Mouse (Mus musculus) common myeloid progenitor, adult 5-6 weeks (primary cell): ENCODE measurements at regions not wholly inside any gene's neighbourhood (a gene's known extent, or its start where the extent isn't known, plus 50 kb on each side); places are given as distances from the start of the nearest gene placed in this dataset.

Source experiments
- ATAC-seq: replicated peaks from 2 replicates; pipeline ENCODE4 v1.8.0; 2016; ENCODE audit warnings: low read depth, mild to moderate bottlenecking, moderate TSS enrichment, inconsistent platforms; ENCODE audit not compliant: poor library complexity, severe bottlenecking

GRCm38 (mm10) chr2:117541471-117541870 lies 198.7 kb upstream of the Rasgrp1 start:
- peak; percentile 60 for ATAC-seq

GRCm38 (mm10) chr2:117542298-117542697 lies 199.5 kb upstream of the Rasgrp1 start:
- no peak for ATAC-seq

- ATAC-seq = no peak
These were observed 200.5 kb upstream of the Rasgrp1 start for GRCm38 (mm10) chr2:117543301-117543782.

- ATAC-seq = no peak
These were observed 205.5 kb upstream of the Rasgrp1 start for GRCm38 (mm10) chr2:117548273-117548672.

- ATAC-seq = no peak
These were observed 213.5 kb upstream of the Rasgrp1 start for GRCm38 (mm10) chr2:117556301-117556700.

- no peak for ATAC-seq
These were observed 228.2 kb upstream of the Rasgrp1 start for GRCm38 (mm10) chr2:117570987-117571386.

GRCm38 (mm10) chr2:117587381-117587780 lies 244.6 kb upstream of the Rasgrp1 start:
- no peak for ATAC-seq

GRCm38 (mm10) chr2:117595028-117595427 lies 252.2 kb upstream of the Rasgrp1 start:
- no peak for ATAC-seq

- no peak for ATAC-seq
These were observed 254.8 kb upstream of the Rasgrp1 start for GRCm38 (mm10) chr2:117597573-117597972.

GRCm38 (mm10) chr2:117614772-117615171 lies 272.0 kb upstream of the Rasgrp1 start:
- no peak for ATAC-seq

GRCm38 (mm10) chr2:117618063-117618462 lies 275.3 kb upstream of the Rasgrp1 start:
- ATAC-seq = no peak

- ATAC-seq = peak; percentile 69; the same call in 1 of the 2 replicates
These were observed 281.2 kb upstream of the Rasgrp1 start for GRCm38 (mm10) chr2:117623955-117624354.

- ATAC-seq = no peak
These were observed 292.1 kb upstream of the Rasgrp1 start for GRCm38 (mm10) chr2:117634906-117635305.

- no peak for ATAC-seq
These were observed 294.6 kb upstream of the Rasgrp1 start for GRCm38 (mm10) chr2:117637397-117637796.

GRCm38 (mm10) chr2:117652101-117652500 lies 309.3 kb upstream of the Rasgrp1 start:
- ATAC-seq = no peak

- no peak for ATAC-seq
These were observed 309.8 kb upstream of the Rasgrp1 start for GRCm38 (mm10) chr2:117652647-117653046.

- no peak for ATAC-seq
These were observed 313.9 kb upstream of the Rasgrp1 start for GRCm38 (mm10) chr2:117656546-117657175.

- no peak for ATAC-seq
These were observed 317.6 kb upstream of the Rasgrp1 start for GRCm38 (mm10) chr2:117660217-117660924.

GRCm38 (mm10) chr2:117662653-117663052 lies 319.9 kb upstream of the Rasgrp1 start:
- ATAC-seq = no peak

GRCm38 (mm10) chr2:117666528-117666927 lies 323.7 kb upstream of the Rasgrp1 start:
- ATAC-seq = no peak

- ATAC-seq = no peak
These were observed 325.3 kb upstream of the Rasgrp1 start for GRCm38 (mm10) chr2:117668137-117668536.

- no peak for ATAC-seq
These were observed 332.1 kb upstream of the Rasgrp1 start for GRCm38 (mm10) chr2:117674877-117675276.
